Mouse (Mus musculus): Measurements from ENCODE around the gene Rasa4. TPM values are rescaled to one million over a fixed set of nuclear protein-coding genes. Genes with fewer than 3 reads are reported as not detected.
"Not testable (repeated sequence)": the region's sequence is repeated elsewhere in the genome, so short reads cannot be mapped to it uniquely, and the experiment has no call there.

Rasa4 gene
- total RNA-seq (2021) (10 to 100 TPM; 10.5 to 14.7 TPM), polyA plus RNA-seq (2012; rRNA removed) (29.5 and 34.4 TPM in 2 replicates)
- long read RNA-seq, transcript Rasa4-201 (21 exons, 2,914 nt), result major isoform, 6 of 13 reads
- long read RNA-seq, partial matches to known transcripts, result 1 of 13 reads
- long read RNA-seq, other reads (novel, unspliced or antisense), result 4 of 13 reads

DNA sequence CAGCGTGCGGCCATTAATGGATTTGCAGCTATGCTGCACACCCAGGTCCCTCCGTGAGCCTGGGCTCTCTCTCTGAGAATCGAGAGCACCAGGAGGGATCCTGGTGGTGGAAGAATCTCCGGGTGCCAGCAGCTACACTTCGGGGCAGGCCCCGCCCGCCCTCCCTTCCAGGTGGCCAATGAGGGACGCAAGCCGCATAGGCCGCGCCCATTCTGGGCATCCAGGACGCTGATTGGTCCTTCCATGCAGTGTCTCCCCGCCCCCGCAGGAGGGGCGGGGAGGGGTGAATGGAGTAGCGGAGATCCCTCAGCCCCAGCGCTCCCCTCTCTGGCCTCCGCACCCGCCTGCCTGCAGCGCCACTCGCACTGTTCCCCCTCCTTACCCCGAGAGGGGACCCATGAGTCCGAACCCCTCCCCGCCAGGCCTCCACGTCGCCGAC, at the start of gene Rasa4:
TSS of gene Rasa4 (plus strand) at position 248 of the 439 bp plus-strand sequence.
- DNase-seq, result peak; percentile 96

DNA sequence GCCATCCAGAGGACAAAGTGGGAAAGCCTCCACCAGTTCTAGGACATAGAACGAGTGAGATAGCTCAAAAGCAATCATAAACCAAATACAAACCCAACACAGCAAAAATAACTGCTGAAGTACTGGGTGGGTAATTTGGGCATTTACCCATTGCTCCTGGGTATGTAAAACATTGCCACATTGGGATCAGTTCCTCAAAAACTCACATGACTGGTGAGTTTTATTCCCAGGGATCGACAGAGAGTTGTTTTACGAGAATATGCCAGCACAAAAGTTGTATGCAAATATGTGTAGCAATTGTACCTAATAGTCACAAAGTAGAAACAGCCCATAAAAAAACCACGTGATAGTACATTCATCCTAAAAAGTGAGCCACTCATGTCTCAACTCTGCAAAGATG, 48.8 kb upstream of the Rasa4 start:
- DNase-seq, result no peak

DNA sequence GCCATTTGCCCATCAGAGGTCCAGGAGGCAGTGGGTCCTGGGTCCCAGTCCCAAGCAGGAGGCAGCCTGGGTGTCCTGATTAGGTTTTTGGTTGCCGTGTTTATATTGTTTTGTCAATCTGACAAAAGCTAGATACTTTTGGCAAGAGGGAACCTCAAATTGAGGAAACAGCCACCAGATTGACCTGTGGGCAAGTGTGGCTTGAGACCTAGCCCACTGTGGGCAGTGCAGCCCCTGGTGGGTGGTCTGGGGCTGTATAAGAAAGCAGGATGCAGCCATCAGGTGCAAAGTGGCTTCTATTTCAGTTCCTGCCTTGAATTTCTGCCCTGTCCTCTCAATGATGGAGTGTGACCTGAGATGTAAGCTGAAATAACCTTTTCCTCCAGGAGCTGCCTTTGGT, 48.4 kb upstream of the Rasa4 start:
- DNase-seq, result no peak

DNA sequence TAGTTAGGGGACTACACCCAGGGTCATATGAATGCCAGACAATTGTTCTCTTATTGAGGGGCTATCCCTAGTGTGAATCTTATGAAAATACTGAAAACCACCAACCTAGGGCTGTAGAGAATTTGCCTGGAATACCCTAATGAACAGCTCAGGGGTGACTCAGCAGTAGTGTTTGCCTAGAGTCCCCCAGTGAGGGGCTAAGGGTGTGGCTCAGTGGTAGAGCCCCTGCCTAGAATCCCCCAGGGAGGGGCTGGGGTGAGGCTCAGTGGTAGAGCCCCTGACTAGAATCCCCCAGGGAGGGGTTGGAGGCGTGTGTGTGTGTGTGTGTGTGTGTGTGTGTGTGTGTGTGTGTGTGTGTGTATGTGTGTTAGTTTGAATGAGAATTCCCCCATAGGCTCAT, 47.0 kb upstream of the Rasa4 start:
- no peak for DNase-seq

DNA sequence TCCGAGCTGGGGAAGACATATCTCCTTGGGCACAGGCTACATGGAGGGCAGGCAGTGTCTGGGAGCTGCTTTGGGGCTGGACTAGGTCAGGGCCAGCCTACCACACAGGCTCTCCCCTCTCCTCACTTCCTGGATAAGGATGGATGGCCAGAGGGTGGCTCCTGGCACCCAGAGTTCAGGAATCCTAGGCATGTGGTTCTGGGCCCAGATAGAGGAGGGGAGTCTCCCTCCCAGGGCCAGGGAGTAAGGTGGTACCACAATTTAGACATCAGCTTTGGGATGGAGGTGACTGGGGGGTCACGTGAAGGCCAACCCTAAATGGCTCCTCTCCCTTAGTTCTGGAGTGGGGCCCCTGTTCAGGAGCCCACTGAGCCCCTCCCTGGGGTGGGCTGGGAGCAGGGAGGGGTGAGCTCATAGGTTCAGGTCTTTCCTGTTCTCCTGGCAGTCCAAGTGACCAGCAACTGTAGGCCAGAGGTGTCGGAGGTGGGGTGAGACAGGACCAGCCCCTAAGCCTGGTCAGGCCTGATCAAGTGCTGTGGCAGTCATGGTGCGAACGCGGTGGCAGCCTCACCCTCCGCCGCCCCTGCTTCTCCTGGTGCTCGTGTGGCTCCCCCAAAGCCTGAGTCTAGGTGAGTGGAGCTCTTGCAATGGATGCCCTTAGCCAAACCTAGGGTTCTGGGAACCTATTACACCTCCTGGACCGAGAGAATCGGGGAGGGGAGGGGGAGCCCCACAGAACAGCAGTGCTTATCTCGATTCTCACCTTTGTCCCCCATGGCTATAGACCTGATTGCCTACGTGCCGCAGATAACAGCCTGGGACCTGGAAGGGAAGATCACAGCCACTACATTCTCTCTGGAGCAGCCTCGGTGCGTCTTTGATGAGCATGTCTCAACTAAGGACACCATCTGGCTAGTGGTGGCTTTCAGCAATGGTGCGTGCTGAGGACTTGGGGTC, 45.2 kb upstream of the Rasa4 start, which contains the start of gene Upk3b:
TSS of gene Upk3b (plus strand) at position 239 of the 957 bp plus-strand sequence.
- no peak for DNase-seq

DNA sequence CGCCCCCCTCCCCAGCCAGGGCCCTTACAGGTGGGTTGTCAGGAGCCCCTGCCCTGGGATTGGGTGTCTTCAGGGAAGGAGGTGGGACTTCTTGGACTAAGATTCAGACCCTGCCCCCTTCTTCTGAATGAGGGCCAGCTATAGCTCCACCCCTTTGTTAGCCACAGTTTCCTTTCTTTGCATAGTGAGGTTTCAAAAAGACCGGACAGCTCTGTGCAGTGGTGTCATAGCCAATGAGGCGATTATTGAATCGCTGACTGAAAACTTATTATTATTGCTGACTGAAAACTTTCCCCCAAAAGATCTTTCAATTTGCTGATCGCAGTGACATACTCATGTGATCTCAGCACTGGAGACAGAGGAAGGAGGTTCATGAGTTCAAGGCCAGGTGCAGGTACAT, 43.5 kb upstream of the Rasa4 start:
- no peak for DNase-seq

- no peak for DNase-seq
Observed at GRCm38 (mm10) chr5:136041260-136041659, 42.5 kb upstream of the Rasa4 start.

GRCm38 (mm10) chr5:136041666-136042065, 42.0 kb upstream of the Rasa4 start:
- DNase-seq, result no peak

DNA sequence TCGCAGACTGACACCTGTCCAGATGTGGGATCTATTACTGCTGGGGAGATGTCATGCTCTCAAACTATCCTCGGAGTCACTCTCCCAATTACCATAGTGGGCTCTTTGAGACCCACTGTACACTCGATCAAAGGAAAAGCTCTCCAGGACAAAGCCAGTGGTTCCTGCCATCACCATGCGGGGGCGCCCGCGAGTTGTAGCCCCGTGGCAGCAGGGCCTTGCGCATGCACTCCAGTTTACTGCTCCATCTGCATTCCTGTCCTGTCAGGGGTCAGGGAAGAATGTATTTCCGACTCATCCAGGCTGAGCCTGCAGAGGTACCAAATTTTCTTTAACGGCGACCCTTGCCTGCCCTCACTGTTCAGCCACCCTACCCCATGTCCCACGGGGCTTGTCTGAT, 38.9 kb upstream of the Rasa4 start:
- no peak for DNase-seq

GRCm38 (mm10) chr5:136045408-136045807, 38.3 kb upstream of the Rasa4 start:
- peak; percentile 29 for DNase-seq

- DNase-seq, result peak; percentile 82
Observed at GRCm38 (mm10) chr5:136045987-136046386, 37.7 kb upstream of the Rasa4 start.

GRCm38 (mm10) chr5:136048541-136048940, 35.2 kb upstream of the Rasa4 start:
- DNase-seq, result not testable (repeated sequence)

- DNase-seq, result peak; percentile 53
Observed at GRCm38 (mm10) chr5:136049926-136050325, 33.8 kb upstream of the Rasa4 start.

DNA sequence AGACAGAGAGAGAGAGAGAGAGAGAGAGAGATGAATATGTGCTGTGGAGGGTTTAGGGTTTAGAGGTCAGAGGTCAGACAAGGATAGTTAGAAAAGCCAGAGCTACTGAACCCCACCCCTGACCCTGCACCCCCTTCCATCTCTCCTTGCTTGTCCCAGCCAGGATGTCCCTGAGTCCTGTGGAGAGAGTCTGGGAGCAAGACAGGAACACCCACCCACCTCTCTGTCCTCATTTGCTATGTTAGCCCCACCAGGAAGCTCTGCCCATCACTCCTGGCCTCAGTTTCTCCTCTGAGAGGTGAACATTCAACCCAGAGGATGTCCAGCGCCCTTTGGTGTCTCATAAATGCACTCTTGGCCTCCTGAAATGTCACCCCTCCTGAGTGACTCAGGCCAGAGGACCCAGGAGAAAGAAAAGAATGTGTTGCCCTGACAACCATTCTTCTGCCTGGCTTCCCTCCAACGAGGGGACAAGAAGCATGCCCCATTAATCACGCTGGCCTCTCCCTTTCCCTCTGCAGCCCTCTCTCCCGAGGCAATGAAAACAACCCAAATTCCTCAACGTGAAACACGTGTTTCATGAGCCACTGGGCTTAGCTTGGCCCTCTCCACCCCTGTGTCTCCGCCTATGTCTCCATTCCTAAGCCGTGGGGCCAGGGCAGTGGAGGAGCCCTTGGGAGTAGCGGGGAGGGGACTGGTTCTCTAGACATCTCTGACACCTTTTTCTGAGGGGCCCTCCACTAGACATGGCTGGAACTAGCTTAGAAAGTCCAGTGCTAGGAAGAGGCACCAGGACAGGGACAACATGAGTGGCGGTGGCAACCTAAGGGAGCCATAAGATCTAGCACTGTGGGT, 32.3 kb upstream of the Rasa4 start:
- DNase-seq, result peak; percentile 91

- peak; percentile 30 for DNase-seq
Observed at GRCm38 (mm10) chr5:136052861-136053655, 30.7 kb upstream of the Rasa4 start.

GRCm38 (mm10) chr5:136054301-136055077, 29.2 kb upstream of the Rasa4 start, which contains the start of gene Upk3bl:
Upk3bl (plus strand) TSS chr5:136054492.
- no peak for DNase-seq

- no peak for DNase-seq
Observed at GRCm38 (mm10) chr5:136056062-136056461, 27.7 kb upstream of the Rasa4 start.

DNA sequence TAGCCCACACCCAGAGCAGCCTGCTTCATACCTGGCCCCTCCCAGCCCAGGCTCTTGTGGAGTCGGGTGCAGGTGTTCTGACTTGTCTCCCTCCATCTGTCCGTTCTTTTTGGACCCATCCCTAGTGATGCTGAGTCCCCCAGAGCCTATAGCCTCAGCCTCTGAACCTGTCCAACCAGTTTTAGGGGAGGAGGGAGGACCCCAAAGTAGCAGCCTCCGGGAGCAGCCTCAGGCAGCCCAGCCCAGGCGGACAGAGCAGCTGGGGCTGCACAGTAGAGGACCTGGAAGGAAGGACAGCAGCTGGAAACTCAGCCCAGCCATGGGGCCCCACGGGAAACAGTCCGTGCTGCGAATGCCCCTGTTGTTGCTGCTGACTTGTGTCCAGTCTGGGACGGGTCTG, 26.6 kb upstream of the Rasa4 start:
- no peak for DNase-seq

DNA sequence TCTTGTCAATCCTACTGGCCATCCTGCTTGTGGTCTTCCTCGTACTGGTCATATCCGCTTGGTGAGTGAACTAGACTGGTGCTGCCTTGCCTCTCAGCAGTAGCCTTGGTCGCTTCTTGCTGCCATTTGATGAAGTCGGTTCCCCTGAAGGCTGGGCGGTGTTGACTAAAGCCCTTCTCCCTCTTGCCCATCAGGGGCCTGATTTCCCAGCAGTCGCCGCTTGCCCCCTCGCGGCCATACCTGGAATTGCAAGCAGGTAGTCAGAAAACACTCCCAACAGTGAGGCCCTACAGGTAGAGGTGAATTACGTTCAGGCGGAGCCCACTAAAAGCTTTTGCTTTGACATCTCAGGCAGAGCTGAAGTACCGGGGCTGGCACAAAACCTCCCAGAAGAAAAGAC, 22.1 kb upstream of the Rasa4 start:
- DNase-seq, result peak; percentile 73

- no peak for DNase-seq
Observed at GRCm38 (mm10) chr5:136063920-136064319, 19.8 kb upstream of the Rasa4 start.

All from adrenal gland, adult 2 months (tissue).